Mouse (Mus musculus) thymus, adult 2 months (tissue): ENCODE measurements around the gene Adcy2. TPM values are rescaled to one million over a fixed set of nuclear protein-coding genes. Genes with fewer than 3 reads are reported as not detected.

ENCODE experiments used
- DNase-seq: peaks from one replicate; pipeline ENCODE4 v3.0.0; 2021
- H3K27ac ChIP-seq: fragments of 200-500 bp; 2 replicates; pipeline ENCODE4 v1.5.1; 2012; ENCODE audit warnings: low read length, control low read depth; ENCODE audit not compliant: control insufficient read depth, insufficient read depth
- H3K27me3 ChIP-seq: fragments of 200-500 bp; 2 replicates; pipeline ENCODE4 v1.6.1; 2012; ENCODE audit warnings: mild to moderate bottlenecking, low read length, moderate library complexity, mixed read lengths; ENCODE audit not compliant: control insufficient read depth, insufficient read depth
- H3K36me3 ChIP-seq: fragments of 200-500 bp; 2 replicates; pipeline ENCODE4 v1.6.1; 2012; ENCODE audit warnings: mild to moderate bottlenecking, low read length, moderate library complexity; ENCODE audit not compliant: control insufficient read depth, insufficient read depth
- H3K4me1 ChIP-seq: fragments of 200-500 bp; replicated peaks from 2 replicates; pipeline ENCODE4 v1.6.1; 2012; ENCODE audit warnings: low read length; ENCODE audit not compliant: control insufficient read depth, insufficient read depth
- H3K4me3 ChIP-seq: fragments of 200-500 bp; 2 replicates; pipeline ENCODE4 v1.5.1; 2012; ENCODE audit warnings: mild to moderate bottlenecking, low read length, control low read depth, moderate library complexity; ENCODE audit not compliant: control insufficient read depth, insufficient read depth
- CTCF ChIP-seq: fragments of 200-500 bp; IDR thresholded peaks from 2 replicates; pipeline ENCODE4 v1.5.1; 2012; ENCODE audit warnings: mild to moderate bottlenecking, control low read depth, low read length, moderate library complexity, borderline replicate concordance; ENCODE audit not compliant: control insufficient read depth, poor library complexity, insufficient read depth; ENCODE audit errors: extremely low read depth
- POLR2A ChIP-seq: fragments of 200-500 bp; IDR thresholded peaks from 2 replicates; pipeline ENCODE4 v1.6.1; 2012; ENCODE audit warnings: mild to moderate bottlenecking, low read length, control low read depth, moderate library complexity; ENCODE audit not compliant: control insufficient read depth, poor library complexity, insufficient read depth; ENCODE audit errors: extremely low read depth
- whole genome bisulfite sequencing: fragments of 180-500 bp; shearing (Covaris S2); methylation state at CpG from one replicate; pipeline ENCODE4 v1.1.7; 2018; 5-methylcytosine and 5-hydroxymethylcytosine counted together
- polyA plus RNA-seq: library from polyadenylated mRNA; depleted of rRNA; stranded (reverse); fragments of >200 nt; gene quantifications from 2 replicates; pipeline ENCODE4 v1.2.3, GENCODE M21; 2012

Gene Adcy2
- polyA plus RNA-seq, 1 experiment, result 0.55 TPM

GRCm38 (mm10) chr13:68603085-68603484 lies 396.3 kb downstream of the Adcy2 start:
- Histone ChIP-seq H3K27ac (no peak overlapping the region), H3K36me3 (no peaks in the 10 kb centered on the region), H3K4me1 (no peaks in the 10 kb centered on the region), H3K4me3 (no peak overlapping the region), H3K27me3 (no peaks in the 10 kb centered on the region)
- DNase-seq, result no peak
- TF ChIP-seq CTCF (no peak), POLR2A (no peak)
- 82% methylated on average over 6 of the region's 6 CpGs for WGBS

- 28% methylated on average over 6 of the region's 6 CpGs for WGBS
- TF ChIP-seq CTCF (no peak), POLR2A (no peak)
- Histone ChIP-seq H3K4me3 (no peak overlapping the region), H3K27ac (no peak overlapping the region), H3K4me1 (no peaks in the 10 kb centered on the region), H3K36me3 (no peaks in the 10 kb centered on the region), H3K27me3 (no peaks in the 10 kb centered on the region; the same call in 1 of the 2 replicates)
- DNase-seq, result no peak
Observed at GRCm38 (mm10) chr13:68601184-68601583, 398.2 kb downstream of the Adcy2 start.

- TF ChIP-seq CTCF (no peak), POLR2A (no peak)
- H3K27ac ChIP-seq, result no peak overlapping the region
- no peaks in the 10 kb centered on the region for H3K36me3 ChIP-seq
- no peak overlapping the region for H3K4me3 ChIP-seq
- H3K27me3 ChIP-seq, result no peaks in the 10 kb centered on the region; the same call in 1 of the 2 replicates
- no peak for DNase-seq
- H3K4me1 ChIP-seq, result no peaks in the 10 kb centered on the region
Observed at GRCm38 (mm10) chr13:68598953-68599352, 400.4 kb downstream of the Adcy2 start.

- no peak for DNase-seq
- Histone ChIP-seq H3K27ac (no peak overlapping the region), H3K4me1 (no peaks in the 10 kb centered on the region), H3K36me3 (no peaks in the 10 kb centered on the region), H3K27me3 (no peaks in the 10 kb centered on the region; the same call in 1 of the 2 replicates), H3K4me3 (no peak overlapping the region)
- 40% methylated on average over 13 of the region's 13 CpGs for WGBS
- TF ChIP-seq CTCF, result no peak
- TF ChIP-seq POLR2A, result no peak
Observed at GRCm38 (mm10) chr13:68597667-68598066, 401.7 kb downstream of the Adcy2 start.

- no peak within 1 kb of the TSS for H3K27ac ChIP-seq
- no peaks in the 10 kb centered on the region for H3K4me1 ChIP-seq
- no peaks in the 10 kb centered on the region; the same call in 1 of the 2 replicates for H3K27me3 ChIP-seq
- WGBS, result 20% methylated on average over 10 of the region's 10 CpGs
- no peak within 1 kb of the TSS for H3K4me3 ChIP-seq
- no peak for TF ChIP-seq POLR2A
- TF ChIP-seq CTCF, result no peak
- no peak for DNase-seq
- peaks cover 3% of the 10 kb centered on the region; the same call in 1 of the 2 replicates for H3K36me3 ChIP-seq
Observed at GRCm38 (mm10) chr13:68597199-68597598, 402.1 kb downstream of the Adcy2 start, which contains the start of gene 1700001L19Rik. Gene 1700001L19Rik (plus strand): TSS chr13:68597421.

GRCm38 (mm10) chr13:68593797-68594196 lies 405.5 kb downstream of the Adcy2 start:
- 86% methylated on average over 1 of the region's 1 CpGs for WGBS
- Histone ChIP-seq H3K4me1 (no peaks in the 10 kb centered on the region), H3K27ac (no peak overlapping the region), H3K36me3 (peaks cover 28% of the 10 kb centered on the region), H3K27me3 (no peaks in the 10 kb centered on the region; the same call in 1 of the 2 replicates), H3K4me3 (no peak overlapping the region)
- no peak for TF ChIP-seq CTCF
- TF ChIP-seq POLR2A, result no peak
- DNase-seq, result no peak

- Histone ChIP-seq H3K36me3 (peaks cover 50% of the 10 kb centered on the region), H3K27me3 (no peaks in the 10 kb centered on the region), H3K27ac (no peak overlapping the region), H3K4me3 (no peak overlapping the region), H3K4me1 (no peaks in the 10 kb centered on the region)
- TF ChIP-seq POLR2A (no peak), CTCF (no peak)
- no peak for DNase-seq
Observed at GRCm38 (mm10) chr13:68588352-68588751, 411.0 kb downstream of the Adcy2 start.
